Mouse (Mus musculus): ENCODE results near the gene Sdr39u1. TPM values are rescaled to one million over a fixed set of nuclear protein-coding genes. Genes with fewer than 3 reads are reported as not detected.

Gene Sdr39u1
- polyA plus RNA-seq, 1 experiment from 2014 or later = 55.0 TPM

DNA sequence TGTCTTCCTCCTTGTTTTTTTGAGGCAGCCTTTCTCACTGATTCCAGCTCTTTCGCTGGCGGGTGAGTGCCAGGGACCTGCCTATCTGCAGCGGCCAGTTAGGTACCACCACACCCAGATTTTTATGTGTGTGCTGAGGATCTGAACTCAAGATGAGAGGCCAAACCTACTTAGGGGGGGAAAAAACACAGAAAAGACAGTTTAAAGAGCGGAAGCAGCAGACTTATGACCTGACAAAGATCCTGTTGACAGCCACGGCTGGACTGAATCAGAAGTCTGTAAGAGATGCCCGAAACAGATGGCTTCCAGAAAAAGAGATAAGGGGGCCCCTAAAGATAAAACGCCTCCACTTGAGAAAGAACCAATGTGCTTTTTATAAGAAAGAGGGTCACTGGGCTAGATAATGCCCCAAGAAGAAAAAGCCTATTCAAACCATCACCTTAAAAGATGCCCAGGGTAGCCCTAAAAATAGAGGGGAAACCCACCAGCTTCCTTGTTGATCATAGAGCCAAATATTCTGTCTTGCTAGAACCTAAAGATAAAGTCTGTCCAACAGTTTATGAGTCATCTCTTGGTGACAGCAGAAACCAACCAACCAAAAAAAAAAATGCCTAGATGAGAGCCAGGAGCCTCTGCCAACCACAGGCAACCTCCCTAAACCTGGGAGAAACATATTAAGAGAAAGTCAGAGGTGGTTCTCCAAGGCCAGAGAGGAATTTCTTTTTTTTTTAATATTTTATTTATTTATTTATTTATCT, 22.6 kb upstream of the Sdr39u1 start:
- WGBS = 23% methylated on average over 7 of the region's 7 CpGs
- no peak for ATAC-seq (ENCODE audit: low read depth)
- H3K27ac ChIP-seq (ENCODE audit: low read length) = no peak overlapping the region
- H3K9me3 ChIP-seq (ENCODE audit: control insufficient read depth, low read length) = no peaks in the 10 kb centered on the region
- H3K4me3 ChIP-seq (ENCODE audit: low read length) = no peak overlapping the region
- H3K4me2 ChIP-seq (ENCODE audit: low read depth, low read length) = no peak overlapping the region
- no peaks in the 10 kb centered on the region for H3K36me3 ChIP-seq (ENCODE audit: control insufficient read depth, insufficient read depth, low read length)
- peaks cover 6% of the 10 kb centered on the region for H3K4me1 ChIP-seq (replicated peaks; ENCODE audit: control insufficient read depth, insufficient read depth, low read length)
- no peak overlapping the region for H3K9ac ChIP-seq (ENCODE audit: low read length)
- H3K27me3 ChIP-seq (ENCODE audit: control insufficient read depth, insufficient read depth, low read depth, low read length) = no peaks in the 10 kb centered on the region

DNA sequence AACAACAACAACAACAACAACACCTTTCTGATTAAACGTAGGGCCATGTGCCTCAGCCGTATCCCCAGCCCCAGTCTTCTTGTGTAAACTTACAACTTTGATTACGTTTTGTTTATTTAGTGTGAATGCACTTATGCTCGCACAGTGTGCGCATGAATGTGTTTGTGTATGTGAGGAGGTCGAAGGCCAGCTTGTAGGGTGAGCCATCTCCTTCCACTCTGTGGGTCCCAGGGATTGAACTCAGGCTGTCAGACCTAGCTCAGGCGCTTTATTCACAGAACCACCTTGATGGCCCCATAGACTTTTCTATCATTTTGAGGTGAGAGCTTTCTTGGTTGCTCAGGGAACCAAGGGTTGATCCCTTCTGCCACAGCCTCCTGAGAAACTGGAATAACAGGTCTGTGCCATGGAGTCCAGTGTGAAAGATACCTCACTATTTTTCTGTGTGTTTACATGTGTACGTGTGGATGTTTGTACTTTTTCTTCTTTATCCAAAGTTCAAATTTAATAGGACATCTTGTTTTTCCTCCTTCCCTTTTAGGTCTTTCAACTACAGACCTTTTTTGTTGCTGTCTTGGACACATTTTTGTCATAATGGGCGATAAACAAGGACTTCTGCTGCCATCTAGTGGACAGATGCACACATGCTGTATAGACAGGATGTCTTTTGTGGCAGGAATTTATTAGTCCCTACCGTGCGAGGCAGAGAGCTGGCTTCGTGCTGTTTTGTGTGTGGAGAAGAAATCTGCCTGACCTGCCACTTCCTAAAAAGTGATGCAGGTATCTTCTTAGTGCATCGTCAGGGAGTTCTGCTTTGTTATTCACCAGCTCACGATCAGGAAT, 18.4 kb upstream of the Sdr39u1 start:
- H3K27ac ChIP-seq (ENCODE audit: low read length) = 0 out of 2 replicates have a peak overlapping the region, but pooled peaks have one; percentile 4
- ATAC-seq (ENCODE audit: low read depth) = peak; percentile 88
- H3K4me1 ChIP-seq (replicated peaks; ENCODE audit: control insufficient read depth, insufficient read depth, low read length) = peaks cover 6% of the 10 kb centered on the region
- 13% methylated on average over 14 of the region's 14 CpGs for WGBS
- 0 out of 2 replicates have a peak overlapping the region, but pooled peaks have one; percentile 37 for H3K9ac ChIP-seq (ENCODE audit: low read length)
- no peaks in the 10 kb centered on the region for H3K27me3 ChIP-seq (ENCODE audit: control insufficient read depth, insufficient read depth, low read depth, low read length)
- no peaks in the 10 kb centered on the region; the same call in 1 of the 2 replicates for H3K9me3 ChIP-seq (ENCODE audit: control insufficient read depth, low read length)
- no peaks in the 10 kb centered on the region for H3K36me3 ChIP-seq (ENCODE audit: control insufficient read depth, insufficient read depth, low read length)
- no peak overlapping the region for H3K4me3 ChIP-seq (ENCODE audit: low read length)
- H3K4me2 ChIP-seq (ENCODE audit: low read depth, low read length) = no peak overlapping the region

DNA sequence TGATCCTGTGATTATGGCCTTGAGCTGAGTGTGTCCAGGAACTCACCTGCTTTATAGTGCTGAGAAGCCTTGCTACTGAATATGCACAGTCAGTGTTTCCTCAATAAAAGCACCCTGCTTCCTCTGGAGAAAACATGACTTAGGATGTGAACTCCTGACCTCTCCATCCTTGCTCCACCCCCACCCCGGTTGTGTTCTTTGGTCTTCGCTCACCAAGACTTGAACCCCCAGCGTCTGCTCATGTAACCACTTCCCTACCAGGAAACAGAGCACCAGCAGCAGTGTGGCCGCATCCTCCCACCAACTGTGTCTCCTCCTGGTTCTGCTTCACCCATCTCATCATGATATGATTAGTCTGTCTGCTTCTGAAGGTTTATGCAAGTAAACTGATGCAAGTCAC, 13.3 kb upstream of the Sdr39u1 start:
- Histone ChIP-seq H3K9ac (ENCODE audit: low read length) (no peak overlapping the region), H3K9me3 (ENCODE audit: control insufficient read depth, low read length) (no peaks in the 10 kb centered on the region; the same call in 1 of the 2 replicates), H3K4me1 (replicated peaks; ENCODE audit: control insufficient read depth, insufficient read depth, low read length) (peaks cover 3% of the 10 kb centered on the region), H3K4me2 (ENCODE audit: low read depth, low read length) (no peak overlapping the region), H3K27ac (ENCODE audit: low read length) (no peak overlapping the region), H3K36me3 (ENCODE audit: control insufficient read depth, insufficient read depth, low read length) (no peaks in the 10 kb centered on the region), H3K27me3 (ENCODE audit: control insufficient read depth, insufficient read depth, low read depth, low read length) (no peaks in the 10 kb centered on the region), H3K4me3 (ENCODE audit: low read length) (no peak overlapping the region)
- 43% methylated on average over 4 of the region's 4 CpGs for WGBS
- ATAC-seq (ENCODE audit: low read depth) = no peak

DNA sequence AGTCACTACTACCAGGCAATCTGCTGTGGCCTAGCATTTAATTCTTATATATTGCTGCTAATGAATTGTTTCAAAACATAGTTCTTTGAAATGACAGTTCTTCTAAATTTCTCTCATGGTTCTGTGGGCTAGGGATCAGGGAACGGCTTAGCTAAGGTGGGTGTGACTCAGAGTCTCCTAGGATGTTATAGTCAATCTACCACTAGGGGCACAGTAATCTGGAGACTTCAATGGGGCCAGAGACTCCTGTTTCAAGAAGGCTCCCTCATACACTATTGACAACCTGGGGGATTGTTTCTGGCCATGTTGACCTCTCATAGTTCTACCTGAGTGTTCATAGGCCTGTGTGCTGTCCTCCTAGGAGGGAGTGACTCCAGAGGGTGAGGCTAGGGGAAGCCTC, 5.4 kb upstream of the Sdr39u1 start:
- WGBS = 14% methylated on average over 1 of the region's 1 CpGs
- Histone ChIP-seq H3K9me3 (ENCODE audit: control insufficient read depth, low read length) (no peaks in the 10 kb centered on the region), H3K27me3 (ENCODE audit: control insufficient read depth, insufficient read depth, low read depth, low read length) (no peaks in the 10 kb centered on the region), H3K36me3 (ENCODE audit: control insufficient read depth, insufficient read depth, low read length) (no peaks in the 10 kb centered on the region), H3K4me3 (ENCODE audit: low read length) (no peak overlapping the region), H3K27ac (ENCODE audit: low read length) (no peak overlapping the region), H3K4me2 (ENCODE audit: low read depth, low read length) (no peak overlapping the region), H3K4me1 (replicated peaks; ENCODE audit: control insufficient read depth, insufficient read depth, low read length) (peaks cover 5% of the 10 kb centered on the region; the same call in 1 of the 2 replicates), H3K9ac (ENCODE audit: low read length) (no peak overlapping the region)
- ATAC-seq (ENCODE audit: low read depth) = no peak

DNA sequence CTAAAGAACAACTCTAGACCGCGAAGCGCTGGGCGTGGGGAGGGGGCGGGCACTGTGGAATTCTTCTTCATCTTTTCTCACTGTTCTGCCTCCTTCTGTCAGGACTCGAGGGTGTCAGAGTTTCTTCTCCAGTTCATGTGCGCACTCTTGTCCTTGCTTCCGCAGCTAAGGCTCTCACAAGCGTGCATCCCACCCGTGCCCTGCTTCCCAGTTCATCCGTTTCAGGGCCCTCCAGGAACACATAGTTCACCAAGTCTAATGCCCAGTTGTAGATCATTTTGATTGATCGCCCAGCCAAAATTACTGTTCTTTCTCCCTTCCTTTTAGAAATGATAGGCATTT, 292 bp upstream of the Sdr39u1 start:
- H3K9me3 ChIP-seq (ENCODE audit: control insufficient read depth, low read length) = no peaks in the 10 kb centered on the region
- peaks cover 9% of the 10 kb centered on the region; the same call in 1 of the 2 replicates for H3K4me1 ChIP-seq (replicated peaks; ENCODE audit: control insufficient read depth, insufficient read depth, low read length)
- H3K4me2 ChIP-seq (ENCODE audit: low read depth, low read length) = peak overlapping the region; percentile 95
- peak overlapping the region; percentile 69 for H3K27ac ChIP-seq (ENCODE audit: low read length)
- H3K27me3 ChIP-seq (ENCODE audit: control insufficient read depth, insufficient read depth, low read depth, low read length) = no peaks in the 10 kb centered on the region
- peak overlapping the region; percentile 82 for H3K9ac ChIP-seq (ENCODE audit: low read length)
- ATAC-seq (ENCODE audit: low read depth) = peak; percentile 16
- H3K36me3 ChIP-seq (ENCODE audit: control insufficient read depth, insufficient read depth, low read length) = peaks cover 22% of the 10 kb centered on the region
- peak overlapping the region; percentile 60 for H3K4me3 ChIP-seq (ENCODE audit: low read length)
- 5% methylated on average over 12 of the region's 12 CpGs for WGBS

DNA sequence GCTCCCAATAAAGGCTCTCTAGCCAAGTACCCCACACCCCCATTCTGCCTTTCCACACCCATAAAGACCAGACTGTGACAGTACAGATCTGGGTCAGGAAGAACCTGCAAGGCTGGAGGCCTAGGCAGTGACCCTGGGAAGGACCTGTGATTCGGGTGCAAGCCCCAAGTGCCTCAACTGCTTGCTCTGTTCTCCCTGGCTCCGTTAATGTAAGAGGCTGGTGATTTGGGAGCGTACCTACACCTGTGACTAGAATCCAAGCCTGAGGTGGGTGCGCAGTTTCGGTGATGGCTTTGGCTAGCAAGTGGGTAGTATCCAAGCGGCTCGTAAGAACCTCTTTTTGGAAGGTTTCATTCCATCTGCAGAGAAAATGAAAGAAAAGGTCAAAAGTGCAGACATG, 1.1 kb downstream of the Sdr39u1 start:
- H3K9me3 ChIP-seq (ENCODE audit: control insufficient read depth, low read length) = no peaks in the 10 kb centered on the region
- no peaks in the 10 kb centered on the region for H3K27me3 ChIP-seq (ENCODE audit: control insufficient read depth, insufficient read depth, low read depth, low read length)
- peaks cover 9% of the 10 kb centered on the region; the same call in 1 of the 2 replicates for H3K4me1 ChIP-seq (replicated peaks; ENCODE audit: control insufficient read depth, insufficient read depth, low read length)
- H3K9ac ChIP-seq (ENCODE audit: low read length) = no peak overlapping the region
- H3K36me3 ChIP-seq (ENCODE audit: control insufficient read depth, insufficient read depth, low read length) = peaks cover 31% of the 10 kb centered on the region
- WGBS = 84% methylated on average over 7 of the region's 7 CpGs
- ATAC-seq (ENCODE audit: low read depth) = no peak
- peak overlapping the region; percentile 95 for H3K4me2 ChIP-seq (ENCODE audit: low read depth, low read length)
- no peak overlapping the region for H3K27ac ChIP-seq (ENCODE audit: low read length)
- H3K4me3 ChIP-seq (ENCODE audit: low read length) = no peak overlapping the region

DNA sequence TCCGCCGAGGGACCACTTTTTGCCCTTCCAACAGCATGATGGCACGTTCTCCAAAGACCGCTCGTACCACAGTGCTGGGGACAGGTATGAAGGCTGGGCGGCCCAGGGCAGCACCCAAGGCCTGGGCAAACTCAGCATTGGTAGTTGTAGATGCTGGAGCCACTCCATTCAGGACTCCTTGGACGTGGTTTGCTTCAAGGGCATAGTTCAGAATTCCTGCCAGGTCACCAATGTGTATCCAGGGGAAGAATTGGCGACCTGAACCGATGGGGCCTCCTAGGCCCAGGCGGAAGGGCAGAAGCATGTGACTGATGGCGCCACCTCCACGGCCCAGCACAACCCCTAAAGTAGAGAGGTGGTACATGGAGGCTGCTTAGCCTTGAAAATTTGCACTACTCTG, 2.4 kb downstream of the Sdr39u1 start:
- no peaks in the 10 kb centered on the region for H3K9me3 ChIP-seq (ENCODE audit: control insufficient read depth, low read length)
- H3K27me3 ChIP-seq (ENCODE audit: control insufficient read depth, insufficient read depth, low read depth, low read length) = no peaks in the 10 kb centered on the region
- H3K9ac ChIP-seq (ENCODE audit: low read length) = no peak overlapping the region
- H3K27ac ChIP-seq (ENCODE audit: low read length) = no peak overlapping the region
- H3K4me3 ChIP-seq (ENCODE audit: low read length) = no peak overlapping the region
- H3K4me2 ChIP-seq (ENCODE audit: low read depth, low read length) = no peak overlapping the region
- 90% methylated on average over 12 of the region's 12 CpGs for WGBS
- ATAC-seq (ENCODE audit: low read depth) = no peak
- peaks cover 9% of the 10 kb centered on the region; the same call in 1 of the 2 replicates for H3K4me1 ChIP-seq (replicated peaks; ENCODE audit: control insufficient read depth, insufficient read depth, low read length)
- H3K36me3 ChIP-seq (ENCODE audit: control insufficient read depth, insufficient read depth, low read length) = peaks cover 38% of the 10 kb centered on the region

DNA sequence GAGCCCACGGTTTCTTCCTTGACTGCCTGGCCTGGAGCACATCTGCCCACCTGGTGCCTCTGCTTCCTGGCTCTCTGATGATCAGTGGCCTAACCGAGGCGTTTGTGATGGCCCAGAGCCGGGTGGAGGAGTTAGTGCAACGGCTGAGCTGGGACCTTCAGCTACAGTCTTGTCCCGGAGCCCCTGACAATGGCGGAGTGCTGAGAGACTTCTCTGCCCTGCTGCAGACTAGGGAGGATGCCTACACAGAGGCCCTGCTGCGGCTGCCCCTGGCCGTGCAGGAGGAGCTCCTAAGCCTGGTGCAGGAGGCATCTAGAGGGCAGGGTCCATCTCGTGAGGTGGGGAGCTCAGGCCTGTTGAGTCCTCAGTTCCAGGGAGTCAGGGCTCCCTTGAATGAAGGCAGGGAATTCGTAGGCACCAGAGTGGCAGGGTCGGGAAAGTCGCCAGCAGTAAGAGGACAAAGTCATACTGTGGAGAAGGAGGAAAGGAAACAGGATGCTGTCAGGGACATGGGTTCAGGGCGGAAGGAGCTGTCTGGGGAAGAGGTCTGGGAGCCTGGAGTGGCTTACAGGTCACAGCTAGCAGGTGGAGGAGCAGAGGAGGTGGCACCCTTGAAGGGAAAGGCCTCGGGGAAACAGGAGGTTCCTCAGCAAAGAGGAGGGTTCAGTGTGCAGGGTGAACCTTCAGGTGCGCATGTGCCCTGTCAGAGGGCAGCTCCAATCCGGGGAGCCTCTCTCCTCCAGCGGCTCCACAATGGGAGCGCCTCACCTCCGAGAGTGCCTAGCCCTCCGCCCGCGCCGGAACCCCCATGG, 13.3 kb downstream of the Sdr39u1 start:
- H3K9ac ChIP-seq (ENCODE audit: low read length) = peak overlapping the region; percentile 38; the same call in 1 of the 2 replicates
- H3K4me2 ChIP-seq (ENCODE audit: low read depth, low read length) = peak overlapping the region; percentile 77
- peaks cover 35% of the 10 kb centered on the region for H3K36me3 ChIP-seq (ENCODE audit: control insufficient read depth, insufficient read depth, low read length)
- no peaks in the 10 kb centered on the region for H3K27me3 ChIP-seq (ENCODE audit: control insufficient read depth, insufficient read depth, low read depth, low read length)
- no peak overlapping the region for H3K27ac ChIP-seq (ENCODE audit: low read length)
- ATAC-seq (ENCODE audit: low read depth) = no peak
- H3K9me3 ChIP-seq (ENCODE audit: control insufficient read depth, low read length) = no peaks in the 10 kb centered on the region
- H3K4me3 ChIP-seq (ENCODE audit: low read length) = no peak overlapping the region
- peaks cover 18% of the 10 kb centered on the region for H3K4me1 ChIP-seq (replicated peaks; ENCODE audit: control insufficient read depth, insufficient read depth, low read length)
- 68% methylated on average over 24 of the region's 24 CpGs for WGBS
